Mouse (Mus musculus): ENCODE data around the gene Duox1.
"Not testable (repeated sequence)": the region's sequence is repeated elsewhere in the genome, so short reads cannot be mapped to it uniquely, and the experiment has no call there.

Gene Duox1

DNA sequence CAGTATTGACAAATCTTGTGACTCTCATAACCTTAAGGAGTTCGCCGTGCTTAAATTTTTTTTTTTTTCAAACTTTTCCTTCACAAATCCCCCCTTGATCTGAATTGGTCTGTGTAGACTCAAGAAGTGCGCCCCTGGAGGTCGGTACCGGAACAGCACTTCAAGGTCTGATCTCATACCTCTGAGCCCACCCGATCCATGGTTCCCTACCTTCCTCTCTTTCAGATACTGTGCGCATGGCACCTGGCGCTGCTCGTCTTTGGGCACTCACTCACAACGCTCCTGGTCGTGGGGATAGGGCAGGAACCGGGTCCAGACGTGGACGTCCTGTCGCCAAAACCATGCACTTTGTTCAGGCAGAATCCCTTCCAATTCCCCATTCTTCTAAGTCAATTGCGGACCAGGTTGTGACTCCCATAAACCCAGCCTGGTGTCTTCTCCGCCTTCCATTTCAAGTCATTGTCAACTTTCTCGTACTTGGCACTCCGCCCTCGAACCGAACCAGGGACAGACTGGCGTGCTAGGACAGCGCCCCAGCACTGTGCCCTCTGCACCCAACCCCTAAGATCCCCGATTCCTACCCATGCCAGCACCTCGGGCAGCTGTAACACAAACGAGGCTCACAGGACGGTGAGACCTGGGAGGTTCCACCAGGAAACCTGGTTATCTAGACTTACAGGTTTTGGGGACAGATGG lies 2.6 kb upstream of the Duox1 start:
- DNase-seq (ENCODE audit: low spot score): no peak

DNA sequence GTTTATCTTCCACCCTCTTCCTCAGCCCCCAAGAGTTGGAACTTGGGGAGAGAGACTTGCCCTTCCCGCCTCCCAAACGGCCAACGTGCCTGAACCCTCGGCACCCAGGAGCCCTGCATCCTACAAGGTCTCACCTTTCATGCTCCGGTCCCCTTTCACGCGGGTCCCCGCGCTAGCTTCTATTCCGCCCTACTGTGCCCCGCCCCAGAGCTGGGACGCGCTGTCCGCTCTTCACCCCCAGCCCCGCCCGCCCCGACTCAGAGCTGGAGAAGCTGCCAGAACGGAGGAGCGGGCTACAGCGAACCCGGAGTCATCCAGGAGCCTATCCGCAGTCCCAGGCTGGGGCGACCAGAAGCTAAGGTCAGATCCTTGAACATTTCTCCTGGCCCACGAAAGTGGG lies 1.9 kb upstream of the Duox1 start, which contains the start of gene Duoxa1:
Duoxa1 (minus strand) TSS at position 195 of the 400 bp plus-strand sequence.
- DNase-seq (ENCODE audit: low spot score): no peak

DNA sequence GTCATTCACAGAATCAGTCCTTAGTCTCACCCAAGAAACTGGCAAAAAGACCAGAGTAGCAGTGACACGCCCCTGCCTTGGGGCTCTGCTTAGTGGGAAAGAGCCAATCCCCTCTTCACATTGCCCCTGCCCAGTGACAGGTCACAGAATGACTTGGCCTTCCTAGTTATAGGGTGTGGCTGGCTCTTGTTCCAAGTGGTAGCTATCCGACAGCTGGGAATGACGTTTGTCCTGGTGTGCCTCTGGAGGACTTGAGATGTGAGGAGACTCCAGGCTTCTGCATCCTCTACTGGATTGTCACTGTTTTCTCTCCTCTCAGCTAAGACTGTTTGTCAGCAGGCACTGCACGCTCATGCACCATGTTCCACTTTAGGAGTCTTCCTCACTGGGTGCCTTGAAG lies 1.9 kb downstream of the Duox1 start:
- no peak for DNase-seq (ENCODE audit: low spot score)

DNA sequence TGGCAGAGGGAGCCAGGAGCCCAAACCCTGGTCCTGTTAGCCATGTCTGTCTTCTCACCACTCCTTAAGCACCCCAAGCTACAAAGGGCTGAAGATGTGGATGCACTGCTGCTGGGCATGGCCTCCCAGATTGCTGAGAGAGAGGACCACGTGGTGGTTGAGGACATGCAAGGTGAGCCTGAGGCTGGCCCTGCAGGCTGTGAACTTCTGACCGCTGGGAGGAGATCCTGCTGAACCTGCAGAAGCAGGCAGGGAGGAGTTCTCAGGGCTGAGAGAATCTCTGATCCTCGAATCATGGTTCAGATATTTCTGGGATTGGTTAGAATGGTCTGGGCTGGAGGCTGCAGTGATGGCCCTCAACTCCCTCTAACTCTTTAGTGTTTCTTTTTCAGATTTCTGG lies 8.5 kb downstream of the Duox1 start:
- no peak for DNase-seq (ENCODE audit: low spot score)

DNA sequence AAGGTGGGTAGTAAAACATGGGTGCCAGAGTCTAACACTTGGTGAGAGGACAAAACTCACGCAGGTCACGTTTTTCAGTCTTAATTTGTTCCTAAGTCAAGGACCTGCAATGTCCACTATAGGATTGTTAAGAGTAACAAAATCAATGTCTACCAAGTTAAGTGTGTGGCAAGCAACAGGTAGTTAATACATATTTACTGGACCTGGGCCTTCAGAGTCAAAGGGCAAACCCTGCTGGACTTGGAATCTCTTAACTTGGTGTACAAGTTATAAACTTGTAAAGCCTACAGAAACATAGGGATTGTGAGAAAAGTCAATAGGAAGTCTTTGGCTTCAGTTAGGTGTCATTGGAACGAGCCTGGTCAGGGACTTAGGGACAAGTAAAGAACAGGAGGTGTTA lies 9.1 kb downstream of the Duox1 start:
- no peak for DNase-seq (ENCODE audit: low spot score)

DNA sequence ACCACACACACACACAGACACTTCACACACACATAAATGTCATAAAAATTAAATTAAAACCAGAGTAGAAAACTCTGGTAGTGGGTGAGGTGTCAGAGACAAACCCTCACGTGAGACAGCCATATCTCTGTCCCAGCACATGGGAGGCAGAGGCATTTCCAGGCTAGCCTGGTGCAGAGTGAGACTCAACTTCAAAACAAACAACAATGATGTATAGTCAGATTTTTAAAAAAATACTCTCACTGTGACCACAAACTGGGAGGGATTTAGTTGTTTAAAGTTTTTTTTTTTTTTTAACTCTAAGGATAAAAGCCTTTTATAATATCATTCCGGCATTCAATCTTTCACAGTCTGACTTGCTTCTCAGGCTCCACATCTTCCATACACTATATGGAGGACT lies 9.9 kb downstream of the Duox1 start:
- DNase-seq (ENCODE audit: low spot score): no peak

DNA sequence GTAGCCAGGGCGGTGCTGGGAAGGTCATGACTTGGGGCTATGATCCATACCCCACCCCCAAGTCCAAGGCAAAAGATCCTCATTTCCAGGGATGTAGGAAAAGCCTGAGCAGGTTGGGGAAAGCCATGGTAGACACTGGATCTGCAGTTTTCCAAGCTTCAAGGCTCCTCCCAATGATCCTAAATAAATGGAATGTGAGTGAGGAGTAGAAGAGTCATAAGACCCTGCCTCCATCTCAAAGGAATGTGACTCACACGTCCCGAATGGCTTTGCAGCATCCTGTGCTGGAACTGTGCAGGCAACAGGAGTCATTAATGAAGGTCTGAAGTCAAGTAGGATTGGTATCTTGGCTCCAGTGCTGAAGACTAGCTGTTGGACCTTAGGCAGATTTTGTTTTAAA lies 12.5 kb downstream of the Duox1 start:
- DNase-seq (ENCODE audit: low spot score): no peak

DNA sequence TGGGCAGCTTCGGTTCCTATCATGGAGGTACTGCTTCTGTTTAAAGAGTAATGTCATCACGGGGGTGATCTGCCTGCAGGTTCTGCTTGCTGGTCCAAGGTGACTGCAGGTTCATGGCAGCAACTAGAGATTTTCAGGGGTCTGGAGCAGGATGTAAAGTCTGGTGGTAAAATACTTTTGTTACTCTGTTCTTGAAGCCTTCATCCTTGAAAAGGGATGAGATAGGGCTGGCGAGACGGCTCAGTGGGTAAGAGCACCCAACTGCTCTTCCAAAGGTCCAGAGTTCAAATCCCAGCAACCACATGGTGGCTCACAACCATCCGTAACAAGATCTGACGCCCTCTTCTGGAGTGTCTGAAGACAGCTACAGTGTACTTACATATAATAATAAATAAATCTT lies 14.8 kb downstream of the Duox1 start:
- DNase-seq (ENCODE audit: low spot score): not testable (repeated sequence)

DNA sequence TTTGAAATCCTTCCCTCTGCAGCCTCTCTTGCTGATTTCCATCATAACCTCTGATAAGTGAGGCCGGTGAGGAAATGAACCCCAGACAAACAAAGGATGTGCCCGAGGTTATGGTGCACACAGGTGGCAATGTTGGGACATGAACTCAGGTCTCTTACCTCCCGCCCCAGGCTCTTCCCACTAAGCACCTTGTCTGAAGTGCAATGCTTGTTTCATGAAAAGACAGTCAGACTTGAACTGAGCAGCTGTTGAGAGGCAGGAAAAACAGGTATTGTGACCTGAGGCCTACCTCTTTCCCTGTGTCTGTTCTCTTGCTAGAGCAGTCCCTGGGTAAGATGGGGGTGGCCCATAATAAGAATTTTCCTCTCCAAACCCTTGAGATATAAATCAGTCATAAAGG lies 16.8 kb downstream of the Duox1 start:
- DNase-seq (ENCODE audit: low spot score): no peak

DNA sequence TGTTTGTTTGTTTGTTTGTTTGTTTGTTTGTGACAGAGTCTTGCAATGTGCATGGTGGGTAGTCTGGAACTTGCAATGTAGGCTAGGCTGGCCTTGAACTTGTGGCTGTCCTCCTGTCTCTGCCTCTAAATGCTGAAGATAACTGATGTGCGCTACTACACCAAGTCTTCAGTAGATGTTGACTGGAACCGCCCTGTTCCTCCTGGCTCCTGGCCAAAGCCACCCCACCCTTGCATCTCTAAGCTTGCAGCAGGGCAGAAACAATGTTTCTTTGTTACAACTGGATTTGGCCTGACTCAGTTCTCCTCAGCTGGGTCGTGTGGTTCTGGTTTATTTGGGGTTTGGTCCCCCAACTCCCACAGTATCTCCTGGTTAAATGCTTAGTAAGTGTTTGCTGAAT lies 18.7 kb downstream of the Duox1 start:
- DNase-seq (ENCODE audit: low spot score): no peak

DNA sequence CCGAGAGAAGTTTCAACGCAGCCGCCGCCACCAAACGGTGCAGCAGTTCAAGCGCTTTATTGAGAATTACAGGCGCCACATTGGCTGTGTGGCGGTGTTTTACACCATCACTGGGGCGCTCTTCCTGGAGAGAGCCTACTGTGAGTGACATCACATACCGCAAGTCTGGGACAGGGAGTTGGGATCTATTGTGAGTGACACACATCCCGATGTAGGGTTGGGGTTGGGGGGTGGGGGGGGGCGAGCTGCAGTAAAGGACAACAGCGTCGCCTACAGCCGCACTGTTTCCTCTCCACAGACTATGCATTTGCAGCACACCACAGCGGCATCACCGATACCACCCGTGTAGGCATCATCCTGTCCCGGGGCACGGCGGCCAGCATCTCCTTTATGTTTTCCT lies 21.8 kb downstream of the Duox1 start:
- no peak for DNase-seq (ENCODE audit: low spot score)

DNA sequence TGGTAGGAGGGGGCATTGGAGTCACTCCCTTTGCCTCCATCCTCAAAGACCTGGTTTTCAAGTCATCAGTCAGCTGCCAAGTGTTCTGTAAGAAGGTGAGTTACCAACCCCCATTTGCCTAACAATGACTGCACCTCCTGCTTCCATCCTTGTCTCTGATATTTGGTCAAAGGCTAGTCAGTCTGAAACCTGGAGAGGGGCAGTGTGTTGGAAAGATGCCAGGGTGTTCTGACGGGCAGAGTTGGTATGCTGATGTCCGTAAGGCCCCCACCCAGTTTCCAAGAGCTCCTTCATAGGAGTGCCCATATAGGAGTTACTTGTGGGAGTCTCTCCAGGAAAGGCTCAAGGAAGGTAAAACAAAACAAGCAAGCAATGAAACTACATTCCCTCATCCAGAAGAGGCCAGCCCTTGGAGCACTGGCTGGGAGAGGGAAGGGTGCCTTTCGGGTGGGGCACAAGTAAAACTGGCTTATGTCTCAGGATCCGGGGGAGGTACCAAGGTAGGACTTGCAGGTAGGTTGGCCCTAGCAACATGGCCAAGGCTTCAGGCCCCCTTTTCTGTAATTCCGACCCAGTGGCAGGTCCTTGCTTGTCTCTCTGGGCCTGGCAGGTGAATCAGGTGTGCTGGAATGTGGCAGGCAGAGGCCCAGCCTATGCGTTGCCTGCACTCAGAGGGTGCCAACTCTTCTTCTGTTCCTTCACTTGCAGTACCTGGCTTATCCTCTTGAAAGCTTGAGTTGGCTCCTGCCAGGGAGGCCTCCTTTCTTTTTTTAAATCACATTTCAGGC lies 29.8 kb downstream of the Duox1 start:
- no peak for DNase-seq (ENCODE audit: low spot score)

DNA sequence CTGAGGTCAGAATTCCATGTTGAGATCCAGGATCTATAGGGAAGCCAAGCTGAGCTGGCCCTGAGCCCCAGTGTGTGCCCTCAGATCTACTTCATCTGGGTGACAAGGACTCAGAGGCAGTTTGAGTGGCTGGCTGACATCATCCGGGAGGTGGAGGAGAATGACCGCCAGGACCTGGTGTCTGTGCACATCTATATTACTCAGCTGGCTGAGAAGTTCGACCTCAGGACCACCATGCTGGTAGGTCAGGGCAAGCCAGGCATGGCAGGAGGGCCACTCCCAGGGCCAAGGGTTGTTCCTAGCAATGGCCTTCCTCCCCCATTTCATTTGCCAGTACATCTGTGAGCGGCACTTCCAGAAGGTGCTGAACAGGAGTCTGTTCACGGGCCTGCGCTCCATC lies 30.7 kb downstream of the Duox1 start:
- not testable (repeated sequence) for DNase-seq (ENCODE audit: low spot score)

DNA sequence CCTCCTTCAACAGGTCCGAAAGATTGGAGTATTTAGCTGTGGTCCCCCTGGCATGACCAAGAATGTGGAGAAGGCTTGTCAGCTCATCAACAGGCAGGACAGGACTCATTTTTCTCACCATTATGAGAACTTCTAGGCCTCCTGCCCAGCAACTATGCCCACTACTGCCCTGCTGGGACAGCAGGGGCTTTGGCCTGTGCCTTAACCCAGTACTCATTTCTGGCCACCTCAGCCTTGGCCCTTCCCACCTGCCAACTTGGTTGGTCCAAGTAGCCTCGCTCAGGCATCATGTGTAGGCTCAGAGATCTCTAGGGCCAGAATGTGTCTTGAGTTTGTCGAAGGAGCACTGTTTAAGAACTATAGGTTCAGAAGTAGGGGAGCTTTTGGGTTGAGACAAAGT lies 31.8 kb downstream of the Duox1 start:
- DNase-seq (ENCODE audit: low spot score): no peak

DNA sequence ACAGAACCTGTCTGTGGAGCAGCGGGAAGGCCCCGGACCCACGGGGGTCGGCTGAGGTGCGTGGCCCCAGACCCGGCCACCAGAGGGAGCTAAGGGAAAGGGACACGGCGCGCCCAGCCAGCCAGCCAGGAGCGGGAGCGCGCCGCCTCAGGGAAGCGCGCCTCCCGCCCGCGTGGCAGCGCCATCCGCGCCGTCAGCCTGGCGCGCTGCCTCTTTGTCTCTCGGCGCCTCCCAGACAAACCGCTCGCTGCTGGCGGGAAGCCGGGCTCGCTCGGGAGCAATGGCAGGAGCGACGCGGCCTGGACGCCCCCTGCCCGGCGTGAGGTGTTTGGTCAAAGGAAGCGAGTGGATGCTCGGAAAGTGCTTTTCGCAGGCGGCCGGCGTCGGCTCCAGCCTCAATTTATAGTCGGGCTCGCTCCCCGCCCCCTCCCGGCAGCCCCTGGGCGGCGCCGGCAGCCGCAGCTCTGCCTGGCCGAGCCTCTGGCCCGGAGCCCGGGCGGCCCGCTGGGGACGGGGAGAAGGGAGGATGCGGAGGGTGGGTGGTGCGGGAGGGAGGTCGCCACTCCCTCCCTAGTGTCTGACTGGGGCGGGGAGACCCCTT lies 33.2 kb downstream of the Duox1 start:
- peak; percentile 86 for DNase-seq (ENCODE audit: low spot score)

DNA sequence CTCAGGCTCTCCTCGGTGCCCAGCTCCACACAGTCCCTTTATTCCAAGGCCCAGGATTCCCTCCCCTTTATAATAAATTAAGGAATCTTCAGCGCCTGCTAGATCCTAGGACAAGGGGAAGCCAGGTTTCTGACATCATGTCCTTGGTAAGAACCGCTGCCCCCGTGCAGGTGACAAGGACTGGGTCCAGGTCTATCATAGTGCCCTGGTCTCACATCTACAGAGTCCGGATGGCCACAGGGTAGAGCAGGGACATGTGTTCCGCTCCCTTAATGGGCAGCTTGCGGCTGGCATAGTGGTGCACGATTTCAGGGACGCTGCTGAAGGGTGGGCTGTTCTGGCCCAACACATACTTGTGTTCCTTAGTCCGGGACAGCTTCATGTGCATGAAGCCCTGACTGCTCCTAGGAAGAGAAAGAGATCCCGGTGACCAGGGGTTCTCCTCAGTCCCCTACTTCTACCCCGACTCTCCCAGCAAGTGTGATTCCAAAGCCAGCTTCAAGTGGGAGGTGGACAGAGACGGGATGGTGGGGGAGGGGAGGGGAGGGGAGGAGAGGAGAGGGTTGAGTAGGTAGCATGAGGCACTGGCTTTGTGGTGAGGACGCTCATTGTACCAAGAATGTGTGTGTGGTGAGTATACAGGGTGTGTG lies 33.8 kb downstream of the Duox1 start:
- no peak for DNase-seq (ENCODE audit: low spot score)

DNA sequence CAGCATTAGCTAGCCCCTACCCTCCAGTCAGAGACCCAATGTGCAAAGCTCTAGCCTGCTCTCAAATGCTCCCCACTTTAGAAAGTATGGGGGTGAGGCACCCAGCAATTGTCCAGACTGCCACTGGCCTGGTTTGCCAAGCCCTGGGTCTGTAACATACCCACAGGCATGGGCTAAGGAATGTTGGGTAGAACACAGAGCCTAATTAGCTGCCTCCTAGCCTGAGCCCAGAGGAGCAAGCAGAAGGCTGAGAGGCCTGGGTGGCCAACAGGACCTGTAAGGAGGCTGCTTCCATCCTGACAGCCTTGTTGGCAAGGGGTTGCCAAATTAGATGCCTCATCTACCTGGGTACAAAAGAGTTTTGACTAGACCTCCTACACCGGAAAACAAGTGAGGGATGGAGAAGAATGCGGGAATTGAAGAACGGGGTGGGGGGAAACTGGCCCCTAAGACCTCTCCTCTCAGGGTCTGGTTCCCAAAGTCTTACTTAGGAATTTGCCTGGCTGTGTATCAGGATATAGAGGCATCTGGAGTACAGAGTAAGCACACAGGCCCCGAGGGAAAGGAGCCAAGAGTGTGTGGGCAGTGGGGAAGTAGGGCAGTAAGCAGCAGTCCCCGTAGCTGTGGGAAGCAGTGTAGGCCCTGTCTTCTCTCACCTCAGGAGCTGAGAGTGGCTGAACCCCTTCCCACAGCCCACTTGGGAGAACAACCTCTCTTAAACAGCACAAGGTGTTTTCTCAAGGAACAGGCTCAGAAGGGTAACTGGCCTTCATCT lies 35.9 kb downstream of the Duox1 start:
- no peak for DNase-seq (ENCODE audit: low spot score)

DNA sequence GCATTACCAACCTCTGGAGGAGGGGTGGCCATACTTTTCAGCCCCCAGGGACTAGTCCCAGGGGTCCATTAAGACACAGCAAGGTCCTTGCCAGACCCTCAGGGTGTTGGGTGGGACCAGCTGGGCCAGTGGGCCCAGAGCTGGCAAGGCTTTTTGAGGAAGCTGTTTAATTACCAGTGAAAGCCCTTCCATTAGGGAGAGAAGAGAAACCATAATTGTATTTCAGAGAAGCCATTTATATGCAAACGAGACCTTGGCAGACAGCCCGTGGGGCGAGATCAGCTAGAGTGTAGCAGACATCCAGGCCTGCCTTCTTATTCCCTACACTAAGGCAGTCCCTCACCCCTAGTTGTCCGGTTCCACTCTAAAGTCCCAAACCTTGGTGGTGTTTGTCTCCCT lies 36.5 kb downstream of the Duox1 start:
- DNase-seq (ENCODE audit: low spot score): no peak

DNA sequence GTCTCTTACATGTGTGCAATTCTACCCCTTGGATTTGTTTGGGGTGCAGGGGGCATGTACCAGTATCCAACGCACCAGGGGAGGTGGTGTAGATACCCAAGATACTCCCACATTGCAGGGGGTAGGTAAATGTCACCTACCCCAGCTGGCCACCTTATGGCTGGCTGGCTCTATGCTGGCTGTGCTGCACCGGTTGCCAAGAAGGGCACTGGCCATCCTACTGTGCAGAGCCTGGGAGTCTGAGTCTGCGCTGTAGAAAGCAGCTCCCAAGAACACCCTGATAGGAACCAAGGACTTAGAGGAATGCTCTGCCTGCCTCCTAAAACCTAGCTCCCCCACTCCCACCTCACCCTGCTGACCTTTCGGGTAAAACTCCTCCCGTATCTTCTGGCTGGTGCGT lies 37.5 kb downstream of the Duox1 start:
- no peak for DNase-seq (ENCODE audit: low spot score)

DNA sequence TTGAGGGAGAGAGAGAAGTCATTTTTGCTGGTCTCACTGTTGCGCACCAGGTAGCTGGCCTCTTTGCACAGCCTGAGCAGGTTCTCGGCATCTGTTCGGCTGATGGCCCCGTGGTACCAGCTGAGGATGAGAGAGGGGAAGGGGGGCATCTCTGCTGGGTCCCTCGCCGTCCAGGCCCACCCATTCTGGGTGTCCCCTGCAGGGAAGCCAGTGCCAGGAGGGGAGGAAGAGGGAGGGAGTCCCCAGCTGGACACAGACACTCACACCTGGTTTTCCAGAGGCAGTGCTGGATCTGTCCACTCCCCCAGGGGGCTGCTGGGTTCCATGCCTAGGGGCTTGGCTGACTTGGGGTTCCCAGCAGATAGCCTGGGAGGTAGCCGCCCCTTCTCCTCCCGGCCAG lies 38.3 kb downstream of the Duox1 start:
- no peak for DNase-seq (ENCODE audit: low spot score)

DNA sequence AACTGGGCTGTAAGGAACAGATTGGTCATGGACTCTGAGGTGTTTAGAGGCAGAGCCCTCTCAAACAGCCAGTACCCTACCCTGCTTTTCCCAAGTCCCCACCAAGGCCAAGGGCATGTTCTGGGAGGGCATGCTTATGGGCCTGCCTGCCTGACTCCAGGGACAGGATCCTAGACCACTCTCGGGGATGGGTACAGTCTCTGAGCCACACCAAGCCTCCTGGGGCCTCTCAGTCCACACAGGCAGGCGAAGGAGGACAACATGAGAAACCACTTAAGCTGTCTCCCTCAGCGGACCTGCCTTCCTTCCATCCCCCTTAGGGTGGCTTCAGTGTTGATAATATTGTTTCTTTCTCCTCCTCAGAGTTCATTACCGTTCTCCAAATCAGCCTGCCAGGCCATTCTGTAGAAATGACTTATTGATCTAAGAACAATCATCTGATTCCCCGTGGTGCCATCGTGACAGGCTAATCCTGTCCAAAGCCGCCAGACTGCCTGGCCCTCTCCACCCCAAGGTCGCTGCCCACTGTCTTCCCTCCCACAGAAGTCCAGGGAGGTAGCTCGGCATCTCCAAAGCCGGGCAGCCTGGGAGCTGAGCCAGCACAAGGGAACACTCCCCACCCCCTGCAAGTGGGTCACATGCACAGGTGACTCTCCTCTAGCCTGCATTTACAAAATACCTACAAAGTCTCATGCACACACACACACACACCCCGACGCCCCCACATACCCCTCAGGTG lies 38.9 kb downstream of the Duox1 start:
- no peak for DNase-seq (ENCODE audit: low spot score)
